Mouse (Mus musculus) G1E-ER4 (cell line): ENCODE measurements around the gene Fam120b. TPM values are rescaled to one million over a fixed set of nuclear protein-coding genes. Genes with fewer than 3 reads are reported as not detected.

Experiments
- GATA1 ChIP-seq: IDR thresholded peaks from one replicate; pipeline ENCODE4 v1.8.0; 2012; ENCODE audit warnings: low read length, inconsistent platforms
- polyA plus RNA-seq: library from polyadenylated mRNA; stranded (reverse); fragments of >175 nt; gene quantifications from 2 replicates; pipeline ENCODE4 v1.2.3, GENCODE M21; 2012

Fam120b gene
- polyA plus RNA-seq, 1 experiment, result 2.9 TPM

DNA sequence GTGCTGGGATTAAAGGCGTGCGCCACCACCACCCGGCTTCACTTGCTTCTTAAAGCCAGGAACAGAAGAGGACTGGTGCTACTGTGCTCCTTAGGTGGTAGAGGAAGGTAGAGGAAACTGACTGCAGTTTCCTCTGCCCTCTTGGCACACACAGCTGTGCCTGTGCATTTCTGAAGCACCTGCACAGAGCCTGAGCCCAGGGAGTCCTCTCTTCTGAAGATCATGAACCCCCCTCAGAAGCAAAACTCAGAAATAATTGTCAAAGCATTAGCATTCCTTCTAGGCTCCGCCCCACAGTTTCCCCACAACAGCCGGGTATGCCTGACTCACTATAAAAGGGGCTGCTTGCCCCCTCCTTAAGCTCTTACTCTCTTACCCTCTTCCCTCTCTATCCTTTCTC lies 51.8 kb downstream of the Fam120b start:
- no peak for TF ChIP-seq GATA1

DNA sequence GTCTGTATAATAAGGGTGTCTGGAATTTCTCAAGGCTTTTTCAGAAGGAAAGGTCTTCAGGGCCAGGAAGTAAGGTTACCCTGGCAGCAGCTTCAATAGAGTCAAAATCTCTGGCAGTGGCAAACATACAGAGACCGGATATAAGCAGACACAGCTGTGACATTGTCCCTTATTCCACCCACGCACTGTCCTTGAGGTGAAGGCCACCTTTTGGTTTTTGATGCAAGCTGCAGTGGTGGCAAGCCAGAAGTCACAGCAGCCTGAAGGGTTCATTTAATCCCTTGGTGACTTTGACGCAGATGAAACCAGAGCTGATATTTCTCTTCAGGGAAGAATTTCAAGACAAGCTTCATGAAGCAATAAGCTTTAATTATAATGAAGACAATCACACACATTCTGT lies 53.6 kb downstream of the Fam120b start:
- no peak for TF ChIP-seq GATA1

DNA sequence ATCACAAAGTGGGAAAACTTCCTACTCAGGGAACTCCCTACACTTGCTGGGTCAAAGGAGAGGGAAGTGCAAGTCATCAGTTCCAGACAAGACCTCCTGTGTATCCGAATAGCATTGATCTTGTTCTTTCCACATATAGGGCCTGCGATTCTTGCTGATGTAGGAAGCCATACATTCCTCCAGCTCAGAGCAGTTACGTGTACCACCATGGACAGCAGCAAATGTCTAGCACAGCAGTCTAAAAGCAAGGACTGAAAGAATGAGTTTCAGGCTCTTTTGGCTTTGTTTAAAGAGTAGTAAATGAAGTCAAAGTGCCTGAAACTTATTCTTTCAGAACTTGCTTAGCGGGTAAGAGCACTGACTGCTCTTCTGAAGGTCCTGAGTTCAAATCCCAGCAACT lies 59.2 kb downstream of the Fam120b start:
- no peak for TF ChIP-seq GATA1

DNA sequence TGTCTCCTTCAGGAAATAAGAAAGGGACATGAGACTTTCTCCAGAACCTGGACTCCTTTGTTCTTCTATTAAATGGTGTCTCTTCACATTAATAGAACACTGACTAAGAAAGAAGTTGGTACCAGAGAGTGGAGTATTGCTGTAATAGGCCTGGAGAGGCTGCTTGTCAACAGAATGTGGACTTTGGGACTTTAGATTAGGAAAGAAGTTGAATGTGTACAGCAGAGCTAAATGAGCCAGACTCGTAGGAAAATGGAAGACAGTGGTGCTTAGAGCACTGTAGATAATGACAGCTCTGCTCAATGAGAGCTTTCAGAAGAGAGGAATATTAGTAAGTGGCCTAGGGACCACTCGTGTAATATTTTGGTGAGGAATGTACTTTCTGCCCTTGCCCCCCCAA lies 60.6 kb downstream of the Fam120b start:
- no peak for TF ChIP-seq GATA1

DNA sequence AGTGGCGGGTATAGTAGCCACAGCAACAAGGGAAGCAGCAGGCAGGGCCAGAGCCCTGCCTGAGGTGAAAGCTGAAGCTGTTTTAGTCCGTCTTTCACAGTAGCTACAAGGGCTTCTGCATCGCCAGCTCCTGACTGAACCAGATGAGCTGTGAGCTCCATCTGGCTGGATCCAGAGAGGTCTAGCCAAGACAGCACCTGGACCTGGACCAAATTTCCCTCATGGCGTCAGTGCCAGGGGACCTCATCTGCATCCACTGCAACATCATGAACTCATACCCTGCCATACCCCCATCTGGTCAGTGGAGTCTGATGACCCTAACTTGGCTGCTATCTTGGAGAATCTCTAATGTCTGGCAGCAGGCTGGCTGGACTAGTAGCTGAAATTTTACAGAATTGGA lies 63.8 kb downstream of the Fam120b start:
- TF ChIP-seq GATA1, result no peak

DNA sequence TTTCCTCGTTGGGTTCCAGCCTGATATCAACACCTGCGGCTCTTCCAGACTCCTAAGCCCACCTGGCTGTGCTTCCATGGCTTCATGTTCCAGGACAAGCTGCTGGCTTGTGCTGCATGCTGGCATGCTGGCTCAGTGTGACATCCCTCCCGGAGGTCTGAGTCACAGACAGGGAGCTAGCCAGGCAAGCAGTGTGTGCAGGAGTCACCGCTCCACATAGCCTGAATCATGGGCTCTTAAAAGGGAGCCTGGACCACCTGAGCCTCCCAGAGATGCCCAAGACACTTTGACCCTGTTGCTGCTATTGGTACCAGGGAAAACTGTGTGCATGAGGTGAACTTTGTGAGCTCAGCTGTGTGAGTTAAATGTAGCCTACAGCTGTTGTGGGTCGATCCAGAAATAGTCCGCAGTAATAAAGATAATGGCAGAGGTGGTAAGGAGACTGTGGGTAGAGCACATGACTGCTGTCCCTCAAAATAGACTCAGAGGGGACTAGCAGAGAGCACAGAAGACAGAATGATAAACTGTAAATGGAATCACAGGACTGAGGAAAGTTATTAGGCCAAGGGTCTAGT lies 66.0 kb downstream of the Fam120b start:
- no peak for TF ChIP-seq GATA1

DNA sequence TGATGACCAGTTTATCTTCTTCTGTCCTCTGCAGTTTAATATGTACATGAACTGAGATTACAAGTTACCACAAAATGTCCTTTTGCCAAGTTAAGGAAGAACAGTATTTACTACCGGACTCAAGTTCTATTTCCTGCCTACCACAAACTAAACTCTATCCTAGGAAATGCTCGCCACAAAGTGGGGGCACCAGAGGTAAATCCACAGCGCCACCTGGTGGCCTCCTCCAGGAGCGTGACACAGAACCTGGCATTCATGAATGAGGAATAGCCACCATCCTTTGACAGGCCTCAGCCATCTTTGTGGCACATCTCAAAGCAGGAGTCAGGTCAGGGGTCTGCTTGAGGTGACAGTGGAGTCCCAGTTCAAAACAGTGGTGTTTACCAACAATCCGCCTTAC lies 71.7 kb downstream of the Fam120b start:
- TF ChIP-seq GATA1, result no peak

DNA sequence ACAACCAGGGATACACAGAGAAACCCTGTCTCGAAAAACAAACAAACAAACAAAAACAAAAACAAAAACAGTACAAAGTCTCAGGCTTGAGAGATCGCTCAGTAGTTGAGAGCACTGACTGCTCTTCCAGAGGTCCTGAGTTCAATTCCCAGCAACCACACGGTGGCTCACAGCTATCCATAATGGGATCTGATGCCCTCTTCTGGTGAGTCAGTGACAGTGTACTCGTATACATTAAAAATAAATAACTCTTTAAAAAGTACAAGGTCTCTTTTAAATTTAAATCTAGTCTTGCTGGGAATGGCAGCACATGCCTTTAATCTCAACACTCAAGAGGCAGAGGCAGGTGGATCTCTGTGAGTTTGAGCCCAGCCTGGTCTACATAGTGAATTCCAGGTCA lies 76.7 kb downstream of the Fam120b start:
- no peak for TF ChIP-seq GATA1

Other genes starting within 250 kb of the Fam120b start
- not detected in 2 replicates for gene Dll1, start 19.3 kb upstream of the Fam120b start, polyA plus RNA-seq
- gene Psmb1, start 103.5 kb downstream of the Fam120b start, polyA plus RNA-seq, result 11.3 and 54.9 TPM in 2 replicates
- gene Tbp, start 103.7 kb downstream of the Fam120b start, polyA plus RNA-seq, result 4.4 and 5.7 TPM in 2 replicates
- gene Pdcd2, start 131.1 kb downstream of the Fam120b start, polyA plus RNA-seq, result 143 and 197 TPM in 2 replicates
- 0.41 and 0.63 TPM in 2 replicates for gene Prdm9, start 168.2 kb downstream of the Fam120b start, polyA plus RNA-seq